Mouse (Mus musculus) granulocyte monocyte progenitor cell, adult 5-6 weeks (primary cell): ENCODE data around the gene Dzank1. TPM values are rescaled to one million over a fixed set of nuclear protein-coding genes. Genes with fewer than 3 reads are reported as not detected.

Experiments
- ATAC-seq: replicated peaks from 2 replicates; pipeline ENCODE4 v1.8.0; 2016; ENCODE audit warnings: mild to moderate bottlenecking, moderate TSS enrichment, inconsistent platforms; ENCODE audit not compliant: poor library complexity, severe bottlenecking
- total RNA-seq, 2 experiments: library from RNA; stranded (forward) in 1 of 2; stranded (reverse) in 1 of 2; fragments of 200-712, 200-1000 nt in 1 of 2; fragments of >200 nt in 1 of 2; fragmentation: Nextera tagmentation in 1 of 2; gene quantifications; 2 replicates each; pipeline ENCODE4 v1.2.3; 2014 to 2017

The Dzank1 gene
- not detected in 2 replicates for total RNA-seq (2014; fragmentation: Nextera tagmentation)
- total RNA-seq (2017) = 2.5 TPM in 1 of 2 replicates, not detected in the other

DNA sequence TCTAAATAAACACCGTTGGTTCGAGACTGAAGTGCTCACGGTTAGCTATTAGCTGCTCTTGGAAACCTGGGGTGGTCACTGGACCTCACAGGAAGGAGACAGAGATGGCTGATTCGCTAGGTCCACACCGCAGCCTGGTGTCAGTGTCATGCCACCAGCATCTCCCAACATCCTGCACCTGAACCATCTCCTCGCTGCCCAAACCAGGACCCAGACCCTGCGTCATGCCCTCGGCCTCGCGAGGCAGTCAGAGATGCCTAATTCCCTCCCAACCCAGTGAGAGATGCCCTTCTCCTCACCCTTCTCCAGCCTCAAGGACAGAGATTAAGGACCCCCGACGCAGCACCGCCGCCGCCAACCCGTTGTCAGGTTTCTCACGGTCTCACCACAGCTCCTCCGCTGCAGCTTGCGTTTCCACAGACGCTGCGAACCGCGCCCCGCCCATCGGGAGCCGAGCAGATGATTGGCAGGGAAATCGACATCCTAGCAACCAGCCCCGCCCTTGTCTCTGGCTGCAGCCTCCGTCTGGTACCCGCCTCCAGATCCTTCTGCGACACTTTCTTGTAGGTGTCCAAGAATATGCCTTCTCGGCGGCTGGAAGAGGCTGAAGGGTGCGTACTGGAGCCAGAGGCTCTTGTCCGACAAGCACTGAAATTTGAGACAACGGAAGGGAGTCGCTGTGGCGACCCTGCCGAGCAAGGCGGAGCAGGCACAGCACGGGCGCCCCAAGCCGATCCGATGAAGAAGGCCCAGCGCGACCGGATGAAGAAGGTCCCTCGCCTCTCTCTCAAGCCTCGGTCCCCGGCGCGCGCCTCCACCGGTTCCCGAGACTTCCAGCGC, at the start of gene Dzank1, which contains the start of gene Polr3f:
Gene Dzank1 (minus strand): TSS at position 434 of the 840 bp plus-strand sequence.
Gene Polr3f (plus strand): TSS at position 738 of the 840 bp plus-strand sequence.
- ATAC-seq = peak; percentile 96

DNA sequence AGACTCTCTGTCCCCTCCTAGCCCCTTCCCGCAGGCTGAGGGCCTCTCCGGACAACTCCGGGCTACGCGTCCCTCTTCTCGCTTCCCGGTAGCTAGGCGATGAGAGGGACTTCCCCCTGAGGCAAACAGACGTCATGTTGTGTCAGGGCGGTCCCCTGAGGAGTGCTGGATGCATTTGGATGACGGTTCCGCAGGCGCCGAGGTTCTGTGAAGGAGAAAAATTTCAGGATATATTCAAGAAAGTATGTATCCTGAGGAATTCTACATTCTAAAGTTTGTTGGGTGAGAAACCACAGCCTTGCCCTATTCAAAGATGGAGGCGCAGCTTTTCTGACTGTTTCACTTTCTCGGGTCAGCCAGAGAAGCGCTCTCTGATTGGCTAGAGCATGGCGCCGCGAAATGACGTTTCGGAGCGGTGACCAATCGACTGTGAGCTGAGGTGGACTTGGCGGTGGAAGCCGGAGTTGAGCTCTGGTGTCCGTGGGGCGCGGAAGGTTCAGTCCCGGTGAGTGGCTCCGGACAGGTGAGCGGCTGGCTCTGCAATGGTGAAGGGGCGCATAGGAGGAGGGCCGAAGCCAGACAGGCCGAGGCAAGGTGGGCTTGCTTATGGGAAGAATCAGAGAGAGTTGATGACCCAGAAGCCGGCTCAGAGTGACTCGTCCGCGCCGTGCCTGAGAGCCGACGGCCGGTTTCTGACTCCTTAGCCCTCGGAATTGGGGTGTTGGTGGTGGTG, 28.8 kb upstream of the Dzank1 start, which contains the start of gene Sec23b:
Gene Sec23b (plus strand): TSS at position 410 of the 733 bp plus-strand sequence.
- ATAC-seq = peak; percentile 93

GRCm38 (mm10) chr2:144555286-144555819, 28.1 kb upstream of the Dzank1 start:
- ATAC-seq = peak; percentile 6

- no peak for ATAC-seq
These were observed 26.7 kb upstream of the Dzank1 start for GRCm38 (mm10) chr2:144553905-144554304.

- ATAC-seq = peak; percentile 86
These were observed 23.3 kb upstream of the Dzank1 start, which contains the start of gene Rbbp9 for GRCm38 (mm10) chr2:144550529-144550928. Gene Rbbp9, minus strand, starts transcription at chr2:144550869.

DNA sequence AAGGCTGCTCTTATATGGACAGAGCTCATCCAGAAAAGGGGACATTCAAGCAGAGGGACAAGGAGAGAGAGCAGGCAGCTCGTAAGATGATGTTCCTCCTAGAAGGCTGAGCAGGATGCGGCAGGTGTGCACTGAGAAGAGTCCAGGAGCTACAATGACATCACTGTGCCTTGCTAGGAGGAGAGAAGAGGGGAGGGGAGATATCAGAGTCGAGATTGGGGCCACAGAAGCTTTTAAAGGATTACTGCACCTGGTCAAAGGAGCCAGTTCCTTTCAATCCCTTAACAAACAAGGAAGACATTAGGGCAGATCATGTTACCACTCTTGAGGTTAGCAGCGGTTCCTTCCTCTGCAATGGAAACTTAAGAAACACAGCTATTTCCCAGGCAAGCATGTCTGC, 20.3 kb upstream of the Dzank1 start:
- no peak for ATAC-seq

DNA sequence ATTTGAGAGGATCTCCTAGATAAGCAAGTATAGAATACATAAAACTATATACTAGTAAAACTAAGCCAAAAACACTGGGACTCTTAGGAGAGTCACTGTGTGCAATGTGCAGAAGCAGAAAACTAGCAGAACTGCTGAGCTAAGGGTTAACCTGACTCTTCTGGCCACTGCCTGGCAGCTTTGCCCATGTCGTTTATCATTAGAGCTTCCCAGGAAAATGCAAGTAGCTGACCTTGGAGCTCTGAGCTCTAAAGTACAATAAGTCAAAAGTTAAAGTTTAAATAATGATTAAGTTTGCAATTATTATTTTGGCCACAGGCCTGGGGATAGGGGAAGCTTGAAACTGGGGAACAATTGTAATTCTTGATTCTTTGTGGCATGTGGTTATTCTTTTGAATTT, 18.3 kb upstream of the Dzank1 start:
- no peak for ATAC-seq

GRCm38 (mm10) chr2:144545061-144545460, 17.8 kb upstream of the Dzank1 start:
- ATAC-seq = no peak

DNA sequence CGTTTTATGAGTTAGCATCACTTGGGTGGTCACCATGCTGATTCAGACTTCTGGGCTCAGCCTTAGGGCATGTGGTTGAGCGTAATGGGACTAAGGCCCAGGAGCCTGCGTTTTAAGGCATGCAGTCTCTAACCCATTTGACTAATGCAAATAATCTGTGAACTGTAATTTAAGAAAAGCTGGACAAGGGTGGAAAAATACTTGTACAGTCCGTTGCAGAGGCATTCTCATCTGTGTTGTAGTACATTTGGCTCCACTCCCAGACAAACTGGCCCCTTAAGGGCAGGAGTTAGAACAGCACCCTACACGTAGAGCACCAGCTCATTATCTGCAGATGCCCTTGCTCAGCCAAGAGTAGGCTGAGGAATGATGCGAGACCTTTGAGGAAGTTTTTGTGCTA, 17.4 kb upstream of the Dzank1 start:
- no peak for ATAC-seq

DNA sequence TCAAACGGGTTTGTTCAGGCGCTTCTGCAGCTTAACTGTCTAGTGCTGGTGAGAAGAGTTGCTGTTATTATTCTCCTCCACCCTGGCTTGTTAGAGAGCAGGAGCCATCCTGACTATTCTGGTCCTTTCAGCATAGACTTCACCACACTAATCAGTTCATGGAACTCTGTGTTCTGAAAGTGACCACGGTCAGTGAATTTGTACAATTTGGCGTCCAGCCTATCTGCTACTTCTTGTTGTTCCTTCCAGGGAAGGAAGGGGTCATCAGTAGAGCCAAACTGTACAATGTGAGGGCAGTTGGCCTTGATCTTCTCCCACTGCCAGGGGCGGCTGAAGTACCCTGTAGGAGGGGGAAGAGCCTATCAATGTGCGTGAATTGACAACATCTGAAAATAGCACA, 16.5 kb upstream of the Dzank1 start:
- ATAC-seq = no peak

DNA sequence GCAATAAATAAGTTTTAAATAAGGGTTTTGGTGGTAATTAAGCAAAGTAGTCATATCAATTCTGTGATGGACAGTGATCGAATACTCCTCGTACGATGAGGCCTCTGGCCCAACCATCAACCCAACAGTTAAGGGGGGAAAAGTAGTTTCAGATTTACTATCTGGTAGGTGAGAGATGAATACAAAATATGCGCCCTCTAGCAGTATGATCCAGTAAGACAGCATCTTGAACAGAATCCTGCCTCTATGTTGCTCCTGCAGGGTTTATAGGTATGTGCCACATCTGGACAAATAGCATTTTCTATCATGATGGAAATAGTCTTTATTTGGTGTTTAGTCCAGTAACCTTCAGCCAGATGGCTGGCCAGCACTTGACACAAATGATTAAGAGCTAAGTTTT, 14.0 kb upstream of the Dzank1 start:
- peak; percentile 44; the same call in 1 of the 2 replicates for ATAC-seq

GRCm38 (mm10) chr2:144537123-144537522, 9.9 kb upstream of the Dzank1 start:
- ATAC-seq = no peak

GRCm38 (mm10) chr2:144527821-144528174, 584 bp upstream of the Dzank1 start:
- ATAC-seq = peak; percentile 39

- ATAC-seq = no peak
These were observed 1.4 kb downstream of the Dzank1 start for GRCm38 (mm10) chr2:144525856-144526255.

GRCm38 (mm10) chr2:144519772-144520171, 7.4 kb downstream of the Dzank1 start:
- peak; percentile 56; the same call in 1 of the 2 replicates for ATAC-seq

DNA sequence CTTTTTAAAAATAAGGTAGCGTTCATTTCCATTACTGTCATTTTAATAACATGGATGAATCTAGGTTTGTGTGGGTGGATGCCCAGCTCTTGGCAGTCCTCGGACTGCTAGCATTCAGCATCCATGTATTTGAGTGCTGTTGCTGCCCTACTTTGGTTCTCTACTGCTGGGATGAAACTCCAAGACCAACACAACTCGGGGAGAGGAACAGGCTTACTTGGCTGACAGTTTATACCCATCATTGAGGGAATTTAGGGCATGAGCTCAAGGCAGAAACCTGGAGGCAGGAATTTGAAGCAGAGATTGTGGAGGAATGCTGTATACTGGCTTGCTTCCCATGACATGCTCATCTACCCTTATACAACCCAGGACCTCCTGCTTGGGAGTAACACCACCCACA, 12.6 kb downstream of the Dzank1 start:
- no peak for ATAC-seq

- ATAC-seq = no peak
These were observed 25.1 kb downstream of the Dzank1 start for GRCm38 (mm10) chr2:144502134-144502533.

DNA sequence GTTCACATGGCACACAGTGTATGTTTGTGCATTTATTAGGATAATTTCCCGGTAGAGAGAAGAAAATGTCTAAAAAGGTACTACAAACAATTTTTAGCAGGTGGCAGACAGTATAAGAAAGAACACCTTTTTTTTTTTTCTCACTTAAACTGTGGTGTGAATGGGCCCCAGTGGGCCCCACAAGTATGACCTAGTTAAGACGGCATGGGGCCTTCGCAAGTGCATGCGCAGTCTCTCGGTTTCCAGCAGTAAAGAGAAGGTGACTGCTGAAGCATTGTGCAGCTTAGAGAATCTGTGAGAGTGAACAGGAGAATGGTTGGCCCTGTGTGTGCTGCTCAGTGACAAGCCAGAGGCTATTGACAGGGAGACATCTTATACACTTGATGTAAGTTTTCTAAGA, 37.9 kb downstream of the Dzank1 start:
- ATAC-seq = no peak

- no peak for ATAC-seq
These were observed 39.7 kb downstream of the Dzank1 start for GRCm38 (mm10) chr2:144487476-144487875.

DNA sequence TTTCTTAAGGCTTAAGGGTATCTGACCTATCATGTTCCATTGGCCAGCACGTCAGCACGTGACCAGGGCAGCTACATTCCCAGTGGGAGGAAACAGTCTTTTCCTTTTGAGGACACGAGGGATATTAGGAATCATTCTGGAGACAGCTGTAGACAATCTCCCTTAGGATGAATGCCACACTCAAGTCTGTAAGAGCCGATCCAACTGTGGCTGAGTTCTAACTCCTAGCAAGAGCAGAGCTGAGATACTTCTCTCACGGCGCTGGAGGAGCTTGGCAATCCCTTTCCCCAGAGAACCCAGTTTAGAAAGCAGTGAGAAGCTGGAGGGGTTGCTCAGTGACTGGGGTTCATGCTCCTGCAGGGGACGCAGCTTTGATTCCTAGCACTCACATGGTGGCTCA, 41.8 kb downstream of the Dzank1 start:
- ATAC-seq = no peak

- ATAC-seq = no peak
These were observed 43.1 kb downstream of the Dzank1 start for GRCm38 (mm10) chr2:144484084-144484483.
